Mouse (Mus musculus) stomach, postnatal 0 days (tissue): Measurements from ENCODE around the gene Gnptab.

Source experiments
- CTCF ChIP-seq: IDR thresholded peaks from 2 replicates; pipeline ENCODE4 v1.5.1; 2016; ENCODE audit warnings: antibody characterized with exemption, low read depth, mild to moderate bottlenecking, moderate library complexity
- EP300 ChIP-seq: optimal IDR thresholded peaks from 2 replicates; pipeline ENCODE3; 2016; ENCODE audit warnings: antibody characterized with exemption

GRCm38 (mm10) chr10:88459502-88459992 lies 80.6 kb downstream of the Gnptab start, which contains the start of gene Sycp3:
- TF ChIP-seq CTCF (no peak), EP300 (no peak)
